Mouse (Mus musculus) heart, postnatal 0 days (tissue): ENCODE measurements around the gene Phgdh. TPM values are rescaled to one million over a fixed set of nuclear protein-coding genes. Genes with fewer than 3 reads are reported as not detected.

Experiments
- ATAC-seq: fragments of 200-750 bp; cut with Nextera tagmentation; 2 replicates; pipeline ENCODE4 v1.8.0; 2017; ENCODE audit warnings: low read depth, moderate number of reproducible peaks, moderate library complexity; ENCODE audit not compliant: insufficient read depth
- DNase-seq: peaks from one replicate; pipeline ENCODE4 v3.0.0-alpha.2; 2016; ENCODE audit warnings: low spot score
- H3K27ac ChIP-seq: fragments of 300-500 bp; sonication (generic); 2 replicates; pipeline ENCODE4 v1.5.1; 2014; ENCODE audit warnings: low read depth, mild to moderate bottlenecking
- H3K27me3 ChIP-seq: fragments of 300-500 bp; sonication (generic); 2 replicates; pipeline ENCODE4 v1.6.1; 2014; ENCODE audit warnings: low read length, mixed read lengths; ENCODE audit not compliant: control insufficient read depth, insufficient read depth
- H3K36me3 ChIP-seq: fragments of 300-500 bp; sonication (generic); replicated peaks from 2 replicates; pipeline ENCODE4 v1.6.1; 2014; ENCODE audit warnings: low read length, mixed read lengths; ENCODE audit not compliant: control insufficient read depth, insufficient read depth
- H3K4me1 ChIP-seq: fragments of 300-500 bp; sonication (generic); 2 replicates; pipeline ENCODE4 v1.6.1; 2014; ENCODE audit warnings: antibody characterized with exemption; ENCODE audit not compliant: control insufficient read depth, insufficient read depth
- H3K4me2 ChIP-seq: fragments of 300-500 bp; sonication (generic); 2 replicates; pipeline ENCODE4 v1.6.1; 2014; ENCODE audit warnings: low read depth, mild to moderate bottlenecking, low read length, moderate library complexity
- H3K4me3 ChIP-seq: fragments of 300-500 bp; sonication (generic); 2 replicates; pipeline ENCODE4 v1.5.1; 2014; ENCODE audit warnings: low read depth, low read length
- H3K9ac ChIP-seq: fragments of 300-500 bp; sonication (generic); replicated peaks from 2 replicates; pipeline ENCODE4 v1.6.1; 2014; ENCODE audit warnings: low read depth, low read length, mixed read lengths
- H3K9me3 ChIP-seq: fragments of 300-500 bp; sonication (generic); replicated peaks from 2 replicates; pipeline ENCODE4 v1.6.1; 2016; ENCODE audit warnings: low read length; ENCODE audit not compliant: control insufficient read depth
- CTCF ChIP-seq: IDR thresholded peaks from 2 replicates; pipeline ENCODE4 v1.5.1; 2016; ENCODE audit warnings: antibody characterized with exemption, control low read depth, low read depth
- EP300 ChIP-seq: IDR thresholded peaks from 2 replicates; pipeline ENCODE4 v1.6.1; 2016; ENCODE audit warnings: antibody characterized with exemption, low read depth
- WGBS: fragments of 180-500 bp; shearing (Covaris S2); extraction: QIAGEN DNeasy Blood & Tissue Kit; methylation state at CpG from one replicate; pipeline ENCODE4 v1.1.7; 2014; 5-methylcytosine and 5-hydroxymethylcytosine counted together
- polyA plus RNA-seq: library from polyadenylated mRNA; unstranded; fragments of >200 nt; fragmentation: Nextera tagmentation; extraction: Ambion mirVana; gene quantifications from 2 replicates; pipeline ENCODE4 v1.2.1, GENCODE M21; 2015
- total RNA-seq: library from RNA; depleted of rRNA; stranded (reverse); fragments of >200 nt; gene quantifications from 2 replicates; pipeline ENCODE4 v1.2.3, GENCODE M21; 2014; ENCODE audit warnings: low replicate concordance

The Phgdh gene
- total and polyA plus RNA-seq, 2 experiments from 2014 or later, result 15.5 to 19.7 TPM

DNA sequence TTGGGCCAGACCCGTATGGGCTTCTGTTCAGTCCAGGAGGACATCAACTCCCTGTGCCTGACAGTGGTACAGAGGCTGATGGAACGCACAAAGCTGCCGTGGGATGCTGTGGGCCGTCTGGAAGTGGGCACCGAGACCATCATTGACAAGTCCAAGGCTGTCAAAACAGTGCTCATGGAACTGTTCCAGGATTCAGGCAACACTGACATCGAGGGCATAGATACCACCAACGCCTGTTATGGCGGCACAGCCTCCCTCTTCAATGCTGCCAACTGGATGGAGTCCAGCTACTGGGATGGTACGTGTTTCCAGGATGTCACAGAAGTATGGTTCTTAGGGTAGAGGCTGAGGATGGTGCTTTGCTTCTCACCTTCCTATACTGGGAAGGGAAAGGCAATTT is 48.7 kb downstream of the Phgdh start:
- Histone ChIP-seq H3K9ac (no peak overlapping the region), H3K27ac (no peak overlapping the region), H3K36me3 (no peaks in the 10 kb centered on the region), H3K4me2 (no peak overlapping the region), H3K9me3 (peaks cover 8% of the 10 kb centered on the region), H3K27me3 (no peaks in the 10 kb centered on the region), H3K4me3 (no peak overlapping the region), H3K4me1 (no peaks in the 10 kb centered on the region)
- DNase-seq (no peak), ATAC-seq (no peak)
- 80% methylated on average over 9 of the region's 9 CpGs for whole genome bisulfite sequencing
- TF ChIP-seq CTCF, result no peak
- no peak for TF ChIP-seq EP300

DNA sequence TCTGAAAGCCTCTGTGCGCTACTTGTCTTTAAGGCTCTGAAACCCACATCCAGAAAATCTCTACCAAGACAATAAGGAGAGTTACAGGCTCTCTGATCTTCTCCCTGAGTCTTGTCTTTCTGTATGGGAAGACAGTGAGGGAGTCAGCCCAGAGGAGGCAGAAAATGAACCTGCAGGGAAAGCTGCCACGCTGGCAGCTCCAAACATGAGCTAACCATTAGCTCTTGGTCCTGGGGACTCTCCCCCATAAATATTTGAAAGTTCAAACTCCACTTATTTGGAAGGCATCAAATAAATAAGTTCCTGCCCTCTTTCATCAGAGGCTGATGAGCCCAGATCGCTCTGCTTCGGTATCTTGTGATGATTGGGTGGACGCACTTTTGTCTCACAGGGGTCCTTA is 56.6 kb downstream of the Phgdh start:
- Histone ChIP-seq H3K9me3 (0 out of 2 replicates have a peak, but pooled peaks cover 3% of the 10 kb centered on the region), H3K4me2 (no peak overlapping the region), H3K36me3 (no peaks in the 10 kb centered on the region), H3K9ac (no peak overlapping the region), H3K4me3 (no peak overlapping the region), H3K27me3 (no peaks in the 10 kb centered on the region), H3K27ac (no peak overlapping the region), H3K4me1 (peaks cover 15% of the 10 kb centered on the region)
- no peak for TF ChIP-seq EP300
- DNase-seq (no peak), ATAC-seq (no peak)
- 83% methylated on average over 5 of the region's 5 CpGs for WGBS

DNA sequence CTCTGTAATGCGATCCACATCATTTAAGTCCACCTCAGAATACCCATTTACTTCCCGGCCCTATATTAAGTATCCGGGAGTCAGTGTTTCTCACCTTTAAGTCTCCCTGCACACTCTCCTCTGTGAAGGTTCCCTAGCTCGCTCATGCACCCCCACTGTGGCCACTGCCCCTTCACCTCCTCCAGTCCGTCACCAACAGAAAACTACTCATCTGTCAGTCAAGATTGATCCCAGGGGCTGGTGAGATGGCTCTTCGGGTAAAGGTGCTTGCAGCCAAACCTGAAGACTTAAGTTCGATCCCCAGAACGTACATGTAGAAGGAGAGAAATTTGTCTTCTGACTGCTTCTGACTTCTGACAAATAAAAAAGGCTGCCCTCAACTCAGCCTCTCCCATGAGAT is 57.4 kb downstream of the Phgdh start:
- Histone ChIP-seq H3K36me3 (no peaks in the 10 kb centered on the region), H3K27me3 (no peaks in the 10 kb centered on the region), H3K27ac (no peak overlapping the region), H3K4me2 (no peak overlapping the region), H3K9me3 (0 out of 2 replicates have a peak, but pooled peaks cover 3% of the 10 kb centered on the region), H3K4me3 (no peak overlapping the region), H3K9ac (no peak overlapping the region), H3K4me1 (peaks cover 15% of the 10 kb centered on the region)
- DNase-seq (no peak), ATAC-seq (no peak)
- WGBS, result 87% methylated on average over 8 of the region's 8 CpGs
- TF ChIP-seq EP300, result no peak
- TF ChIP-seq CTCF, result no peak

DNA sequence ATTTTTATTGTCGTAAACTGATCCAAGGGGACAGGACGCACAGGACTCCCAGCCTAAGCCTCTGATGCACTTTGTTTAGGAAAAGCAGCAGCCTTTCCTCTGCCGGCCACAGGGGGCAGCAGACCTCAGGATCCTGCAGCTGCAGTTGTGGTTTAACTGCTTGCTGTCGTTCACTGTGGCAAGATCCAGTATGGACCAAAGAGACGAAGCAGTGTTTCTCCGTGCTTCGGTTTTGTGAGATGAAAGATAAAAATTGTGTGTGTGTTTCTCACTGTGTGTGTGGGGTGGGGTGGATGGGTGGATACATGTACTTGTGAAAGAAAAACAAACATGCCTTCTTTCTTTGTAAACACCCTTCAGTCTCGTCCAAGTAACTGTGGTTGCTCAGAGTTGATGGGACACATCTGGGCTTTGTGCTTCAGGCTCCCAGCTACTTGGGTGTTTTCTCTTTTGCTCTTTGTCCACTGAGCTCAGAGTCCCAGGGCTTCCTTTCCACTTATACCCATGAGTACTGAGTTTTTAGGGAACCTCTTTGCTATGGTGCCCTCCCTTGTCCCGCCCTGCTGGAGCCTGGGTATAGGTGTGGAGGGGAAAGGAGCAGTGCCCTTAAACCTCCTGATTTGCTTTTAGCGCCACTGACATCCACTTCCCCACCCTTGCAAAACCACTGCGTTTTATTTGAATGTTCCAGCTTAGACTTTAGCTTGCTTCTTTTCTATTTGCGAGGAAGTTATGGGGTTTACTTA is 58.7 kb downstream of the Phgdh start:
- Histone ChIP-seq H3K36me3 (no peaks in the 10 kb centered on the region), H3K4me2 (peak overlapping the region; percentile 48), H3K27ac (peak overlapping the region; percentile 68), H3K4me1 (peaks cover 15% of the 10 kb centered on the region), H3K27me3 (no peaks in the 10 kb centered on the region), H3K9ac (peak overlapping the region; percentile 42; the same call in 1 of the 2 replicates), H3K4me3 (peak overlapping the region; percentile 36), H3K9me3 (0 out of 2 replicates have a peak, but pooled peaks cover 1% of the 10 kb centered on the region)
- ATAC-seq, result peak; percentile 72
- TF ChIP-seq EP300 (no peak), CTCF (peak; percentile 97)
- DNase-seq, result peak; percentile 82
- WGBS, result 32% methylated on average over 12 of the region's 12 CpGs

DNA sequence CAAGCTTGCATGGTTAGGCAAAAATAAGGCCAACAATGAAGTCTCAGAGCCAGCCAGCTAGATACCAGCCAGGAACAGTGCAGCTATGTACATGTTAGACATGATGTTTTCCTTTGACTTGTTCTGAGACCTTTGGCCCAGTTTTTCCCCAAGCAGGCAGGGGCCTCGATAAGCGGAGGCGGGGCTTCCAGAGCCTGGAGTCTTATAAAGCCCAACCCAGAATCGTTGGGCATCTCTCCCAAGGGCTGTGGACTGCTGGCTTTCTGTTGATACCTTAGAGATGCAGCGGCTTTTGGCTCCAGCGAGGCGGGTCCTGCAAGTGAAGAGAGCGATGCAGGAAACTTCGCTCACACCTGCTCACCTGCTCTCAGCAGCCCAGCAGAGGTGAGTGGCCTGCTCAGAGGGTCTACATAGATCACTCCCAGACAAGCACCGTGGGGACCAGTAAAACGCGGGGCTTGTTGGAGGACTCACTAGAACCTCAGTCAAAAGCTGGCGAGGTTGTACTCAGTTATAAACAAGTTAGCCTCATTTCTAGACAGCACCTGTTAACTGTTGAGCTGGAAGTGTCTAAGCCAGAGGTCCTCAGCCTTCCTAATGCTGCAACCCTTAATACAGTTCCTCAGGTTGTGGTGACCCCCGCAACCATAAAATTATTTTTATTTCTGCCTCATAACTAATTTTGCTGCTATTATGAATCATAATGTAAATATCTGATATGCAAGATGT is 59.4 kb downstream of the Phgdh start, which contains the start of gene Hmgcs2:
TSS of gene Hmgcs2 (plus strand) at position 232 of the 729 bp plus-strand sequence.
- ATAC-seq, result peak; percentile 83
- 46% methylated on average over 14 of the region's 14 CpGs for WGBS

More for the DNA sequence above, 59.4 kb downstream of the Phgdh start, which contains the start of gene Hmgcs2:
- H3K4me1 ChIP-seq, result peaks cover 15% of the 10 kb centered on the region
- no peak for TF ChIP-seq CTCF
- peak; percentile 57; the same call in 1 of the 2 replicates for TF ChIP-seq EP300
- peak within 1 kb of the TSS; percentile 36 for H3K4me3 ChIP-seq
- no peaks in the 10 kb centered on the region for H3K9me3 ChIP-seq
- no peaks in the 10 kb centered on the region for H3K36me3 ChIP-seq
- DNase-seq, result peak; percentile 47
- no peaks in the 10 kb centered on the region for H3K27me3 ChIP-seq
- peak within 1 kb of the TSS; percentile 68 for H3K27ac ChIP-seq
- H3K9ac ChIP-seq, result peak within 1 kb of the TSS; percentile 42; the same call in 1 of the 2 replicates
- peak within 1 kb of the TSS; percentile 48 for H3K4me2 ChIP-seq
